ENCODE assay signal across 28 mouse cellular contexts in genomic region chr10:42585156-42585555, GRCm38 (mm10). TPM values are rescaled to one million over a fixed set of nuclear protein-coding genes. Genes with fewer than 3 reads are reported as not detected.
A peak's percentile ranks its signal among the peaks of the same experiment; 100 is the strongest.
DNase-seq lines count a peak whose midpoint lies in the region; ATAC-seq and TF ChIP-seq lines count a peak whose summit lies in the region.
"Had no signal": no experiment of that assay in that cellular context is flagged by ENCODE, and none has a peak within 500 bp of the region (broad histone marks: within the 10 kb centered on the region; RNA-seq: fewer than 3 reads in every experiment).

No protein-coding gene starts in this region.

- no peak for TF ChIP-seq CTCF in layer of hippocampus, adult 2 months (conservative IDR thresholded peaks at IDR 0.05)
- no peak for TF ChIP-seq CTCF in forebrain, postnatal 0 days (IDR thresholded peaks at IDR 0.05; ENCODE audit: low read depth)
- no peak for TF ChIP-seq CTCF in stomach, postnatal 0 days (IDR thresholded peaks at IDR 0.05; ENCODE audit: low read depth)

- DNase-seq in layer of hippocampus, adult 2 months (ENCODE audit: low spot score in 2 of 2), result no peak
- DNase-seq in layer of hippocampus, adult 9-11 months, result no peak
- DNase-seq in R1 (ENCODE audit: low read depth, low spot score), result peak; percentile 6
- no peak for DNase-seq in forebrain, embryonic 11.5 days (ENCODE audit: low spot score)
- DNase-seq in forebrain, postnatal 0 days, result no peak
- DNase-seq in stomach, postnatal 0 days (ENCODE audit: low spot score), result no peak
- DNase-seq in ovary, postnatal 14 days (ENCODE audit: low spot score), result no peak
- DNase-seq in yolk sac, embryonic 10.5 days (ENCODE audit: low spot score), result no peak
- DNase-seq: adrenal gland, postnatal 36 days; cerebellum, adult 9-11 months; gastrocnemius, postnatal 36 days; heart, adult 2 months; kidney, adult 9 months; kidney, postnatal 14 days; liver; lung, postnatal 10 days; thymus, postnatal 25 days had no signal

- 2% methylated on average over 8 of the region's 8 CpGs for WGBS in forebrain, embryonic 11.5 days
- WGBS in forebrain, postnatal 0 days, result 4% methylated on average over 8 of the region's 8 CpGs
- WGBS in stomach, postnatal 0 days, result 3% methylated on average over 8 of the region's 8 CpGs

- H3K27me3 ChIP-seq in forebrain, embryonic 11.5 days (ENCODE audit: control insufficient read depth, insufficient read depth, low read length), result peaks cover 9% of the 10 kb centered on the region; the same call in 1 of the 2 replicates
- peaks cover 6% of the 10 kb centered on the region for H3K27me3 ChIP-seq in forebrain, postnatal 0 days (ENCODE audit: insufficient read depth, low read length)
- H3K27me3 ChIP-seq in stomach, postnatal 0 days (ENCODE audit: control insufficient read depth, insufficient read depth, low read length), result peaks cover 46% of the 10 kb centered on the region

- H3K4me3 ChIP-seq in layer of hippocampus, adult 2 months, result peak overlapping the region; percentile 55
- peak overlapping the region; percentile 74 for H3K4me3 ChIP-seq in forebrain, embryonic 11.5 days (ENCODE audit: low read depth, low read length)
- peak overlapping the region; percentile 42 for H3K4me3 ChIP-seq in forebrain, postnatal 0 days (ENCODE audit: low read depth, low read length)
- no peak overlapping the region for H3K4me3 ChIP-seq in stomach, postnatal 0 days (ENCODE audit: low read depth, low read length)
- H3K4me3 ChIP-seq: heart, adult 2 months had no signal

- no peaks in the 10 kb centered on the region; the same call in 1 of the 2 replicates for H3K36me3 ChIP-seq in forebrain, embryonic 11.5 days (ENCODE audit: control insufficient read depth, insufficient read depth, low read length)
- H3K36me3 ChIP-seq in forebrain, postnatal 0 days (ENCODE audit: insufficient read depth), result no peaks in the 10 kb centered on the region
- H3K36me3 ChIP-seq in stomach, postnatal 0 days (ENCODE audit: control insufficient read depth, insufficient read depth, low read length), result no peaks in the 10 kb centered on the region

- peak overlapping the region; percentile 85 for H3K27ac ChIP-seq in layer of hippocampus, adult 2 months
- H3K27ac ChIP-seq in forebrain, embryonic 11.5 days (ENCODE audit: low read depth, low read length), result peak overlapping the region; percentile 90; the same call in 1 of the 2 replicates
- H3K27ac ChIP-seq in forebrain, postnatal 0 days (ENCODE audit: low read depth, low read length), result peak overlapping the region; percentile 15; the same call in 1 of the 2 replicates
- no peak overlapping the region for H3K27ac ChIP-seq in stomach, postnatal 0 days (replicated peaks)
- H3K27ac ChIP-seq: heart, adult 2 months had no signal

- H3K4me2 ChIP-seq in forebrain, embryonic 11.5 days (ENCODE audit: low read depth, low read length, severe bottlenecking), result peak overlapping the region; percentile 92
- H3K4me2 ChIP-seq in forebrain, postnatal 0 days (ENCODE audit: low read depth), result peak overlapping the region; percentile 75
- H3K4me2 ChIP-seq in stomach, postnatal 0 days (replicated peaks; ENCODE audit: low read depth), result no peak overlapping the region

- H3K9ac ChIP-seq in forebrain, embryonic 11.5 days (ENCODE audit: low read length), result peak overlapping the region; percentile 99
- H3K9ac ChIP-seq in forebrain, postnatal 0 days, result no peak overlapping the region
- H3K9ac ChIP-seq in stomach, postnatal 0 days (ENCODE audit: low read length), result no peak overlapping the region

- peaks cover 27% of the 10 kb centered on the region; the same call in 1 of the 2 replicates for H3K4me1 ChIP-seq in forebrain, embryonic 11.5 days (replicated peaks; ENCODE audit: control insufficient read depth, insufficient read depth, low read length)
- H3K4me1 ChIP-seq in forebrain, postnatal 0 days (ENCODE audit: insufficient read depth), result 0 out of 2 replicates have a peak, but pooled peaks cover 2% of the 10 kb centered on the region
- no peaks in the 10 kb centered on the region for H3K4me1 ChIP-seq in stomach, postnatal 0 days (replicated peaks; ENCODE audit: control insufficient read depth, insufficient read depth)

- no peaks in the 10 kb centered on the region for H3K9me3 ChIP-seq in forebrain, embryonic 11.5 days (ENCODE audit: control insufficient read depth, low read length)
- no peaks in the 10 kb centered on the region for H3K9me3 ChIP-seq in forebrain, postnatal 0 days (ENCODE audit: low read length)
- H3K9me3 ChIP-seq in stomach, postnatal 0 days (ENCODE audit: control insufficient read depth, low read length), result no peaks in the 10 kb centered on the region

- no peak for ATAC-seq in forebrain, embryonic 11.5 days (replicated peaks; ENCODE audit: low FRiP score)
- no peak for ATAC-seq in forebrain, postnatal 0 days
- ATAC-seq in stomach, postnatal 0 days (ENCODE audit: low FRiP score, low TSS enrichment), result no peak
- ATAC-seq: CD4-positive, CD25-positive, alpha-beta regulatory T cell, adult 4 months; hindbrain, embryonic 16.5 days; intestine, embryonic 16.5 days had no signal

- no peak for TF ChIP-seq EP300 in stomach, postnatal 0 days (optimal IDR thresholded peaks at IDR 0.05)

RNA-seq across cellular contexts. Expression of gene Ostm1, which starts 1.5 kb away (rescaled TPM):
- 10 to 100 TPM; 53.0 to 54.7 TPM for total RNA-seq in layer of hippocampus, adult 2 months (2021)
- polyA plus RNA-seq in forebrain, embryonic 11.5 days (2014; fragmentation: Nextera tagmentation; extraction: Ambion mirVana), result 54.6 and 59.0 TPM in 2 replicates
- total RNA-seq in forebrain, postnatal 0 days (2014; rRNA removed), result 42.9 and 44.6 TPM in 2 replicates
- 35.2 and 39.2 TPM in 2 replicates for polyA plus RNA-seq in forebrain, postnatal 0 days (2015; fragmentation: Nextera tagmentation; extraction: Ambion mirVana)
- polyA plus RNA-seq in stomach, postnatal 0 days (2015; fragmentation: Nextera tagmentation; extraction: Ambion mirVana), result 13.0 and 13.5 TPM in 2 replicates

RNA-seq across cellular contexts. Expression of gene Nr2e1, which starts 1.7 kb away (rescaled TPM):
- total RNA-seq in layer of hippocampus, adult 2 months (2021), result 10 to 100 TPM; 13.7 to 15.2 TPM
- 117 and 119 TPM in 2 replicates for polyA plus RNA-seq in forebrain, embryonic 11.5 days (2014; fragmentation: Nextera tagmentation; extraction: Ambion mirVana)
- total RNA-seq in forebrain, postnatal 0 days (2014; rRNA removed), result 3.9 and 6.2 TPM in 2 replicates
- polyA plus RNA-seq in forebrain, postnatal 0 days (2015; fragmentation: Nextera tagmentation; extraction: Ambion mirVana), result 8.3 and 10.2 TPM in 2 replicates
- 0.04 TPM in 1 of 2 replicates, not detected in the other for polyA plus RNA-seq in stomach, postnatal 0 days (2015; fragmentation: Nextera tagmentation; extraction: Ambion mirVana)
- total RNA-seq: adrenal gland, adult 18-20 months; adrenal gland, postnatal 36 days; gastrocnemius, adult 18-20 months; gastrocnemius, postnatal 36 days; heart, adult 2 months; heart, postnatal 25 days; megakaryocyte progenitor cell, adult 5-6 weeks; monocyte, adult 5-6 weeks had no signal
- polyA plus RNA-seq: CD4-positive, CD25-positive, alpha-beta regulatory T cell, adult 4 months; heart, adult 2 months; heart, embryonic 14.5 days; intestine, embryonic 16.5 days; liver, embryonic 16.5 days; spleen, adult 2 months had no signal
